Mouse (Mus musculus) gastrocnemius, adult 8-10 months (tissue): ENCODE data around the gene Gbp2. TPM values are rescaled to one million over a fixed set of nuclear protein-coding genes. Genes with fewer than 3 reads are reported as not detected.

Experiments used
- microRNA-seq: library from miRNA; unstranded; fragments of <30 nt; microRNA quantifications from one replicate; pipeline ENCODE4 v1.2.0, GENCODE M21; 2022
- total RNA-seq, 4 experiments: library from RNA; stranded (reverse); gene quantifications; 2 replicates each; pipeline ENCODE4 v1.2.4; 2022

The Gbp2 gene
- total RNA-seq, 4 experiments from 2014 or later, result 2.1 to 3.7 (median 2.8) TPM

Small RNA genes within 50 kb of the gene (microRNA-seq; reads per million reads assigned to microRNA genes)
- gene Mir6381, result not detected

Other genes starting within 250 kb of the Gbp2 start
- gene Pdlim5, start 224.9 kb upstream of the Gbp2 start, total RNA-seq, result 100 to 1,000 TPM; 455 to 713 (median 513) TPM
- 1 to 10 TPM; 1.7 to 3.7 (median 2.1) TPM for gene Gbp5, start 126.6 kb upstream of the Gbp2 start, total RNA-seq
- 1 to 10 TPM; 3.0 to 7.7 (median 5.5) TPM for gene Gbp7, start 90.3 kb upstream of the Gbp2 start, total RNA-seq
- 1 to 10 TPM; 2.2 to 3.3 (median 2.6) TPM for gene Gbp3, start 60.6 kb upstream of the Gbp2 start, total RNA-seq
- not detected for gene Gbp2b, start 25.8 kb upstream of the Gbp2 start, total RNA-seq
- gene Kyat3, start 80.4 kb downstream of the Gbp2 start, total RNA-seq, result 10 to 100 TPM in 3 of 4 experiments, 1 to 10 TPM in 1; 7.4 to 11.1 (median 10.6) TPM
- 10 to 100 TPM; 12.9 to 14.9 (median 13.2) TPM for gene Gtf2b, start 144.4 kb downstream of the Gbp2 start, total RNA-seq